Mouse (Mus musculus) liver, embryonic 14.5 days (tissue): ENCODE results near the gene Zfhx2. TPM values are rescaled to one million over a fixed set of nuclear protein-coding genes. Genes with fewer than 3 reads are reported as not detected.

ENCODE experiments used
- ATAC-seq: fragments of 200-750 bp; cut with Nextera tagmentation; 2 replicates; pipeline ENCODE4 v1.8.0; 2017; ENCODE audit warnings: moderate number of reproducible peaks, mild to moderate bottlenecking, moderate library complexity; ENCODE audit not compliant: insufficient read depth
- DNase-seq, 3 experiments: peaks; one replicate each; pipeline ENCODE4 v3.0.0-alpha.2; 2012 to 2013; ENCODE audit warnings: low read depth in 3 of 3, low spot score in 3 of 3
- H3K27ac ChIP-seq: fragments of 300-500 bp; sonication (generic); 2 replicates; pipeline ENCODE4 v1.5.1; 2014; ENCODE audit warnings: moderate library complexity, mild to moderate bottlenecking, control low read depth, inconsistent platforms
- H3K27me3 ChIP-seq: fragments of 300-500 bp; sonication (generic); 2 replicates; pipeline ENCODE4 v1.6.1; 2014; ENCODE audit warnings: mild to moderate bottlenecking, low read length, moderate library complexity; ENCODE audit not compliant: control insufficient read depth, insufficient read depth
- H3K36me3 ChIP-seq: fragments of 300-500 bp; sonication (generic); replicated peaks from 2 replicates; pipeline ENCODE4 v1.6.1; 2014; ENCODE audit warnings: low read depth; ENCODE audit not compliant: control insufficient read depth, insufficient read depth
- H3K4me1 ChIP-seq, 2 experiments: fragments of 200-500 bp in 1 of 2; fragments of 300-500 bp in 1 of 2; sonication (generic) in 1 of 2; replicated peaks; 2 replicates each; pipeline ENCODE4 v1.6.1; 2012 to 2014; ENCODE audit warnings: antibody characterized with exemption in 1 of 2, inconsistent platforms in 1 of 2, low read length in 1 of 2; ENCODE audit not compliant: control insufficient read depth in 2 of 2, insufficient read depth in 2 of 2
- H3K4me2 ChIP-seq: fragments of 300-500 bp; sonication (generic); 2 replicates; pipeline ENCODE4 v1.6.1; 2014; ENCODE audit warnings: low read depth, mild to moderate bottlenecking, control low read depth, moderate library complexity
- H3K4me3 ChIP-seq, 2 experiments: fragments of 200-500 bp in 1 of 2; fragments of 300-500 bp in 1 of 2; sonication (generic) in 1 of 2; 2 replicates each; pipeline ENCODE4 v1.5.1; 2012 to 2014; ENCODE audit warnings: low read depth in 2 of 2, low read length in 2 of 2, mild to moderate bottlenecking in 2 of 2, control low read depth in 1 of 2, inconsistent platforms in 1 of 2, moderate library complexity in 1 of 2; ENCODE audit not compliant: insufficient read depth in 1 of 2
- H3K9ac ChIP-seq: fragments of 300-500 bp; sonication (generic); replicated peaks from 2 replicates; pipeline ENCODE4 v1.6.1; 2014; ENCODE audit warnings: mild to moderate bottlenecking, control low read depth, moderate library complexity
- H3K9me3 ChIP-seq: fragments of 300-500 bp; sonication (generic); 2 replicates; pipeline ENCODE4 v1.6.1; 2016; ENCODE audit warnings: low read length, mixed read lengths; ENCODE audit not compliant: control insufficient read depth
- CTCF ChIP-seq: IDR thresholded peaks from 2 replicates; pipeline ENCODE4 v1.5.1; 2016; ENCODE audit warnings: antibody characterized with exemption, low read depth, control low read depth
- EP300 ChIP-seq: IDR thresholded peaks from 2 replicates; pipeline ENCODE4 v1.6.1; 2016; ENCODE audit warnings: antibody characterized with exemption, low read depth
- WGBS: fragments of 180-500 bp; shearing (Covaris S2); extraction: QIAGEN DNeasy Blood & Tissue Kit; methylation state at CpG from one replicate; pipeline ENCODE4 v1.1.7; 2014; ENCODE audit not compliant: insufficient replicate concordance; 5-methylcytosine and 5-hydroxymethylcytosine counted together
- polyA plus RNA-seq, 2 experiments: library from polyadenylated mRNA; depleted of rRNA in 1 of 2; stranded (reverse) in 1 of 2; unstranded in 1 of 2; fragments of >200 nt; fragmentation: Nextera tagmentation in 1 of 2; extraction: Ambion mirVana in 1 of 2; gene quantifications; 2 replicates each; pipeline versions ENCODE4 v1.2.1 to v1.2.3; 2012 to 2014

The Zfhx2 gene
- polyA plus RNA-seq, 2 experiments: 0.29 to 0.61 TPM

GRCm38 (mm10) chr14:55055167-55055834 lies 36.8 kb downstream of the Zfhx2 start:
- Histone ChIP-seq H3K27me3 (no peaks in the 10 kb centered on the region), H3K36me3 (no peaks in the 10 kb centered on the region), H3K4me3 (no peak overlapping the region), H3K4me1 (peaks cover 20 to 33% of the 10 kb centered on the region in 2 experiments), H3K4me2 (no peak overlapping the region), H3K9ac (no peak overlapping the region), H3K9me3 (no peaks in the 10 kb centered on the region), H3K27ac (no peak overlapping the region)
- TF ChIP-seq CTCF (no peak), EP300 (no peak)
- WGBS: 70% methylated on average over 11 of the region's 11 CpGs
- ATAC-seq (no peak), DNase-seq (no peak)

DNA sequence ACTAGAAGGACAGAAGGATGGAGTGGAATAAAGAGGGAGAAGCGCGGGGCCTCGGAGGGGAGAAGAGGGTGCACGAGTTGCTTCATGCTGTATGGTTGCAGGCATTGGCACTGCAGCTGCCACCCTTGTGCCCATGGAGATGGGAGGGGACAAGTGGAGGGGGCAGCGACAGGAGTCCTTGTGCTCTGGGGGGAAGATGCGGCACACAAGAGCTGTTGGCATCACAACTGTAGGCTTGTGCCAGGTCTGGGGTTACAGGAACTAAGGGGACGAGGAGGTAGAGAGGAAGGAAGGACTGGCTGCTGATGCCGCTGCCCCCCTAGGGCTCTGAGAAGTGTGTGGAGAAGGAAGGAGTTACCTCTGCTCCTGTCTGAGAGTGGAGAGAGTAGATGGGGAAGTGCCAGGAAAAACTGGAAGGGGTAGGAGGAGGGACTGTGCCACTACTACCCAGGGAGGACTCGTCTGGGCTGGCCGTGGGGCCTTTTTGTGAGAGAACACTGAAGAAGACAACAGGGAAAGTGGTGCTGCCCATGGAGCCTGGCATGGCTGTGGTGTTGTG lies 37.9 kb downstream of the Zfhx2 start:
- TF ChIP-seq EP300: no peak
- no peak for TF ChIP-seq CTCF
- Histone ChIP-seq H3K4me1 (peaks cover 11 to 26% of the 10 kb centered on the region in 2 experiments), H3K9me3 (no peaks in the 10 kb centered on the region), H3K27ac (no peak overlapping the region), H3K9ac (no peak overlapping the region), H3K4me2 (no peak overlapping the region), H3K4me3 (no peak overlapping the region), H3K27me3 (no peaks in the 10 kb centered on the region), H3K36me3 (no peaks in the 10 kb centered on the region)
- 59% methylated on average over 10 of the region's 10 CpGs for WGBS
- ATAC-seq (no peak), DNase-seq (no peak)

GRCm38 (mm10) chr14:55053708-55054190 lies 38.4 kb downstream of the Zfhx2 start:
- TF ChIP-seq CTCF: no peak
- TF ChIP-seq EP300: no peak
- Histone ChIP-seq H3K9me3 (no peaks in the 10 kb centered on the region), H3K4me2 (no peak overlapping the region), H3K4me1 (peaks cover 6 to 20% of the 10 kb centered on the region in 2 experiments), H3K36me3 (no peaks in the 10 kb centered on the region), H3K27me3 (no peaks in the 10 kb centered on the region), H3K4me3 (no peak overlapping the region), H3K27ac (no peak overlapping the region), H3K9ac (no peak overlapping the region)
- DNase-seq (no peak), ATAC-seq (no peak)
- 80% methylated on average over 17 of the region's 17 CpGs for WGBS

DNA sequence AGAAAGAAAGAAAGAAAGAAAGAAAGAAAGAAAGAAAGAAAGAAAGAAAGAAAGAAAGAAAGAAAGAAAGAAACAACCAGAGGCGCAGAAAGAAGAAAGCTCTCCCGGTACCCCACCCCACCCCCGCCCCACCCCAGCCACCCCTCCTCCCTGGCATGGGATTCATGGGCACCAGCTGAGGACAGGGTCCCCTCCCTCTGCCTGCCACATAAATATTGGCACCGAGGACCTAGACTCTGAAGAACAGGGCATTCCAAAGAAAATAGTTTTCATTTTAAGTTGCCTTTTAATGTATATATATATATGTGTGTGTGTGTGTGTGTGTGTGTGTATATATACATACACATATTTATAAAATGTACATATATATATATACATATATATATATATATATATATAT lies 39.1 kb downstream of the Zfhx2 start:
- no peaks in the 10 kb centered on the region for H3K27me3 ChIP-seq
- H3K36me3 ChIP-seq: no peaks in the 10 kb centered on the region
- ATAC-seq (no peak), DNase-seq (no peak)
- WGBS: 58% methylated on average over 4 of the region's 4 CpGs
- no peak overlapping the region for H3K27ac ChIP-seq
- H3K4me2 ChIP-seq: no peak overlapping the region
- TF ChIP-seq EP300 (no peak), CTCF (no peak)
- H3K9ac ChIP-seq: no peak overlapping the region
- peaks cover 0 to 13% of the 10 kb centered on the region in 2 experiments; a peak in 3 of 4 replicates for H3K4me1 ChIP-seq
- H3K9me3 ChIP-seq: no peaks in the 10 kb centered on the region
- H3K4me3 ChIP-seq: no peak overlapping the region

DNA sequence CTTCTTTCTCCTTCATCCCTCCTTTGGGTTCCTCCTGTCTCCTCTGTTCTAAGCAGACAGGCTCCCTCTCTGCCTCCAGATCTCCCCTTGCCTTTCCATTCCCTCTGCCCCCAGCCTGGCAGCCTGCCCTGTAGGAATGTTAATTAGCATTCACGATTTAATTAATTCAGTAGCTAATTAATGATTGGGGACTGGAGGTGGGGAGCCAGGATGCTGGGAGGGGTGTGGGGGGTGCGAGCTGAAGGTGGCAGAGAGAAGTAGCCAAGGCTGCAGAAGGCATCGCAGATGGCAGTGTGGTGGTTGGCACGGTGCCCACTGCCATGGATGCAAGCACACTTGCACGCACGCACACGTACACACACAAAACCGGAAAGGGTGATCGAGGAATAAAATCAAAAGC lies 39.6 kb downstream of the Zfhx2 start:
- TF ChIP-seq CTCF: no peak
- no peak for TF ChIP-seq EP300
- ATAC-seq (no peak), DNase-seq (no peak)
- no peak overlapping the region for H3K9ac ChIP-seq
- 77% methylated on average over 9 of the region's 9 CpGs for WGBS
- no peaks in the 10 kb centered on the region for H3K9me3 ChIP-seq
- H3K27me3 ChIP-seq: no peaks in the 10 kb centered on the region
- no peak overlapping the region for H3K4me2 ChIP-seq
- no peaks in the 10 kb centered on the region for H3K36me3 ChIP-seq
- H3K4me1 ChIP-seq: peaks cover 0 to 8% of the 10 kb centered on the region in 2 experiments; a peak in 1 of 4 replicates
- H3K4me3 ChIP-seq: no peak overlapping the region
- H3K27ac ChIP-seq: no peak overlapping the region
